Mouse (Mus musculus) spleen, adult 2 months (tissue): ENCODE results near the gene Vmn2r17. TPM values are rescaled to one million over a fixed set of nuclear protein-coding genes. Genes with fewer than 3 reads are reported as not detected.

Source experiments
- DNase-seq, 2 experiments: peaks; one replicate each; pipeline versions ENCODE4 v3.0.0 to v3.0.0-alpha.2; 2012 to 2021; ENCODE audit warnings: low spot score in 2 of 2, low read depth in 1 of 2
- H3K27ac ChIP-seq: fragments of 200-500 bp; 2 replicates; pipeline ENCODE4 v1.5.1; 2012; ENCODE audit warnings: low read length, inconsistent platforms; ENCODE audit not compliant: insufficient read depth
- H3K27me3 ChIP-seq: fragments of 200-500 bp; 2 replicates; pipeline ENCODE4 v1.6.1; 2012; ENCODE audit warnings: mild to moderate bottlenecking, moderate library complexity, low read length, inconsistent platforms; ENCODE audit not compliant: control insufficient read depth, insufficient read depth
- H3K36me3 ChIP-seq: fragments of 200-500 bp; 2 replicates; pipeline ENCODE4 v1.6.1; 2012; ENCODE audit warnings: mild to moderate bottlenecking, low read length, inconsistent platforms; ENCODE audit not compliant: control insufficient read depth, insufficient read depth
- H3K4me1 ChIP-seq: fragments of 200-500 bp; 2 replicates; pipeline ENCODE4 v1.6.1; 2011; ENCODE audit warnings: inconsistent platforms; ENCODE audit not compliant: control insufficient read depth, insufficient read depth, insufficient read length
- H3K4me3 ChIP-seq: fragments of 200-500 bp; 2 replicates; pipeline ENCODE4 v1.5.1; 2011; ENCODE audit warnings: mild to moderate bottlenecking, inconsistent platforms; ENCODE audit not compliant: insufficient read depth, insufficient read length; ENCODE audit errors: extremely low read depth
- CTCF ChIP-seq: fragments of 200-500 bp; IDR thresholded peaks from 2 replicates; pipeline ENCODE4 v1.5.1; 2011; ENCODE audit warnings: mild to moderate bottlenecking, inconsistent platforms; ENCODE audit not compliant: insufficient read depth, insufficient read length, insufficient replicate concordance; ENCODE audit errors: extremely low read depth
- POLR2A ChIP-seq: fragments of 200-500 bp; IDR thresholded peaks from 2 replicates; pipeline ENCODE4 v1.6.1; 2011; ENCODE audit warnings: low read depth, low read length, inconsistent platforms
- WGBS: fragments of 180-500 bp; shearing (Covaris S2); methylation state at CpG from one replicate; pipeline ENCODE4 v1.1.7; 2018; 5-methylcytosine and 5-hydroxymethylcytosine counted together
- polyA plus RNA-seq: library from polyadenylated mRNA; depleted of rRNA; stranded (reverse); fragments of >200 nt; gene quantifications from 2 replicates; pipeline ENCODE4 v1.2.3, GENCODE M21; 2012; rRNA removed

Vmn2r17 gene
- polyA plus RNA-seq, result not detected in 2 replicates

GRCm38 (mm10) chr5:109419388-109419787 is at the start of gene Vmn2r17:
Gene Vmn2r17 (plus strand): TSS chr5:109419688.
- H3K4me3 ChIP-seq, result no peak within 1 kb of the TSS
- 48% methylated on average over 2 of the region's 2 CpGs for WGBS

GRCm38 (mm10) chr5:109466576-109467506 is 47.4 kb downstream of the Vmn2r17 start:
- H3K36me3 ChIP-seq, result no peaks in the 10 kb centered on the region
- no peak overlapping the region for H3K4me3 ChIP-seq
- TF ChIP-seq CTCF (no peak), POLR2A (no peak)
- H3K27me3 ChIP-seq, result no peaks in the 10 kb centered on the region
- 27% methylated on average over 20 of the region's 21 CpGs for WGBS
- no peak overlapping the region for H3K27ac ChIP-seq
- DNase-seq, result no peak
- H3K4me1 ChIP-seq, result no peaks in the 10 kb centered on the region

More at GRCm38 (mm10) chr5:109419388-109419787, at the start of gene Vmn2r17:
- no peak within 1 kb of the TSS for H3K27ac ChIP-seq
- no peak for DNase-seq
- TF ChIP-seq CTCF (no peak), POLR2A (no peak)
- H3K36me3 ChIP-seq, result no peaks in the 10 kb centered on the region
- H3K4me1 ChIP-seq, result no peaks in the 10 kb centered on the region
- no peaks in the 10 kb centered on the region for H3K27me3 ChIP-seq

- H3K27ac ChIP-seq, result no peak overlapping the region
- DNase-seq, result peak in 1 of 2 experiments; percentile 1
- 8% methylated on average over 1 of the region's 1 CpGs for WGBS
- H3K4me3 ChIP-seq, result no peak overlapping the region
- TF ChIP-seq CTCF (no peak), POLR2A (no peak)
- H3K4me1 ChIP-seq, result no peaks in the 10 kb centered on the region
- H3K36me3 ChIP-seq, result no peaks in the 10 kb centered on the region
- H3K27me3 ChIP-seq, result no peaks in the 10 kb centered on the region
Observed at GRCm38 (mm10) chr5:109506729-109507128, 87.2 kb downstream of the Vmn2r17 start.

Other genes starting within 250 kb of the Vmn2r17 start
- gene Vmn2r13, start 227.5 kb upstream of the Vmn2r17 start, polyA plus RNA-seq, result not detected in 2 replicates
- gene Vmn2r14, start 195.0 kb upstream of the Vmn2r17 start, polyA plus RNA-seq, result not detected in 2 replicates
- not detected in 2 replicates for gene Vmn2r15, start 122.0 kb upstream of the Vmn2r17 start, polyA plus RNA-seq
- gene Vmn2r16, start 89.5 kb upstream of the Vmn2r17 start, polyA plus RNA-seq, result not detected in 2 replicates
- gene Crlf2, start 139.3 kb downstream of the Vmn2r17 start, polyA plus RNA-seq, result 88.7 and 96.9 TPM in 2 replicates